Mouse (Mus musculus): ENCODE measurements around the gene Rara.
"Not testable (repeated sequence)": the region's sequence is repeated elsewhere in the genome, so short reads cannot be mapped to it uniquely, and the experiment has no call there.

The Rara gene

DNA sequence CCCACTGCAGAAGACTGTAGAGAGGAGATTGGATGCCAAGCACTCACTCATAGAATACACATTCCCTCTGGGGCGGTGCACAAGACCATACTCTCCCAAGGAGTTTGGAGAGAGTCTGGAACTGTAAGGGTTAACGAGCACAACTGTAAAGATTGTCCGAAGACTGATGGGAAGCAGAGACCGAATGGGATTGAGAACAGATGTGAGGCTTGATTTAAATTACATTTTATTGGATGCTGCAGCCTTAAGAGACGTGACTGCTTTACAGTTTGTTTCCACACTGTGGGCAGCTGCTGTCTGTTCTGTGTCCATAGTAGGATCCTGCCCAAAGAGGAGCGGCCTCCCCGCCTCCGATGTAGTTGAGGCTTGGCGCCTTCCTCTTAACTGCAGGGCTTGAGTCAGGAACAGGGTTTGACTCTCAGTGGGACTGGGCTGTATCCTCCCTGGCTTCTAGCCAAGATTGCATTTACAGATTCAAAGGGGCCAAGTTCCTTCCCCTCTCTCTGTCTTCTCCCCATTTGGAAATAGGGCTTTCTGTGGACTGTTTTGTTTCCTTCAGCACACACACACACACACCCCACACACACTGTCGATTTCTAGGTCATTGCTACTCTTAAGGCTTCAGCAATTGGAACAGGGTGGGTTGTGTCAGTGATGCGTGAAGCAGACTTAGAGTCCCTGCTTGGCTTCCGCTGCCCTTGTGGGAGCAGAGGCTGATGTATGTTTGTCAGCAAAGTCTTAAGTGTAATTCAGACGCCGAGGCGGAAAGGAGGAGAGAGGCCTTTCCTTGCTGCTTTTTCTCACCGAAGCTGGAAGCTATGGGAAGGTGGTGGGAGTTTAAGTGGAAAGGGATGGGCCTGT, 4.5 kb upstream of the Rara start:
- DNase-seq (ENCODE audit: low read depth): not testable (repeated sequence)

DNA sequence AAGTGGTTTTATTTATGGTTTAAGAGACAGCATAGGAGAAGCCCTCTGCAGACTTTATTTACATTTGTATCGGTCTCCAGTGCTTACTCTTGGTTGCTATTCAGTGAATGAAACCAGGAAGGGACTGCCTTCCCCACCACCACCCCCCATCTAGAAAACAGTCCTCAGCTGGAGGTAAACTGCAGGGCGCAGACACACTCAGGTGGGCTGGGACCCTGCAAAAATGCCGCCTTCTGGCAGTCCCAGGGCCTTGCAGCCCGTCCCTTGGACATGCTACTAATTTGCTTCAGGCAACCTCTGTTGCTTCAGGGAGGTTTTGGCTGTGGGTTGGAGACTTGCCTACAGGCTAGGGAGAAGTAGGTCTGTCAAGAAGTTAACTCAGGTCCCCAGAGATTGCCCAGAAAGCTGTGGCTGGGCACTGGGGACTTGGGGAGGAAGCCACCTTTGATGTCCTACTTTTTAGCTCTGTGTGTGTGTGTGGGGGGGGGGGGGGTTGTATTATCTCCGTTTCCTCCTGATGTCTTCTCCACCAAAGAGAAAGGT, 2.9 kb upstream of the Rara start:
- DNase-seq (ENCODE audit: low read depth): no peak

DNA sequence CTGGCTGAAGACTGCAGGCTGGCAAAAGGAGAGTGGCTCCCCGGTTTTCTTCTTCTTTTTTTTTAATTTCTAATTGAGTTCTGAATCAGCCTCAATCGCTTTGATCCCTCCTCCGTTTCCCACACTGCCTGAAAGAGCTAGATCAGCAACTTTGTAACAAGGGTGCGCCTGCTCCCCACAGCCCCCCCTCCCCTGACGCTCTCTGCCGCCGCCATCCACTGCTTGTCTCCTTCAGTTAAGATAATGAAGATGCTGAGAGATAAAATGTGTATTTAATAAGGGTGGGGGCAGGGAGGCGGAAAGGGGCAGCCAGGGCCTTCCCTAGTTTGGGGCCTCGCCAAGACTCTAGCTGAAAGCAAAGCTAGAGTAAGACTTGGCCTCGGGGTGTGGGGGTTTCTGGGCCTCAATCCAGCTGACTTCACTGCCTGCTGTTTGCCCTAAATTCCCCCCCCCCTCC, 2.3 kb upstream of the Rara start:
- no peak for DNase-seq (ENCODE audit: low read depth)

GRCm38 (mm10) chr11:98925868-98926311, 1.7 kb upstream of the Rara start:
- DNase-seq (ENCODE audit: low read depth): no peak

GRCm38 (mm10) chr11:98926553-98926952, 1.1 kb upstream of the Rara start:
- no peak for DNase-seq (ENCODE audit: low read depth)

DNA sequence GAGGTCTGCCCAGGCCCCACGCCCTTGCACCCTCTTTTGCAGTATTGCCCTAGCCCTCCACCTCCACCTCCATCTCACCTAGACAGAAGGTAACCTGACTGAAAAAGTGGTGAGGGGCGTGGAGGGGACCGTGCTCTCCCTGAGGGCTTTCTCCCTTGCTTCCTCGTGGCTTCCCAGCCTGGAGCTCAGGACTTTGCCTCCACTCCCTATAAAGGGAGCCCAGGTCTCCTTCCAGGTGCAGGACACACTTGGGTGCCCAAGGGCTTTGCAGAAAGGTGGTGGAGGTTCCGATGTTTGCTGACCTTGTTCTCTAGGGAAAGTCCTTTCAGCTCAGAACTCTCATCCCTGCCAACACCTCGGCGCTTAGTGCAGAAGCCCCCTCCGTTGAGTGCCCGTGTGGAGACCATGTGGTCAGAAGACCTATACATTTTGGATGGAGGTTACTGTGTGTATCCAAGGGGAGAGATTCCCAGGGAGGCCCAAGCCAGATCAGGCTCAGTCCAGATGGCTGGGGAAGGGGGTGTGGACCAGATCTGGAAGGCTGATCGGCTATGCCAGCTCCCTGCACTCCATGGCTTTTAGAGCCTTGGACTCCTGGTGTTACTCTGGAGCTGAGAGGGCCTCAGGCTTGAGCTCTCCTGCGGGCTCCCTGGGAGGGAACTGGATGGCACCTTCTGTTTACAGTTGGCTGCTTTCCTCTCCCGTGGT, 722 bp downstream of the Rara start:
- DNase-seq (ENCODE audit: low read depth): no peak

DNA sequence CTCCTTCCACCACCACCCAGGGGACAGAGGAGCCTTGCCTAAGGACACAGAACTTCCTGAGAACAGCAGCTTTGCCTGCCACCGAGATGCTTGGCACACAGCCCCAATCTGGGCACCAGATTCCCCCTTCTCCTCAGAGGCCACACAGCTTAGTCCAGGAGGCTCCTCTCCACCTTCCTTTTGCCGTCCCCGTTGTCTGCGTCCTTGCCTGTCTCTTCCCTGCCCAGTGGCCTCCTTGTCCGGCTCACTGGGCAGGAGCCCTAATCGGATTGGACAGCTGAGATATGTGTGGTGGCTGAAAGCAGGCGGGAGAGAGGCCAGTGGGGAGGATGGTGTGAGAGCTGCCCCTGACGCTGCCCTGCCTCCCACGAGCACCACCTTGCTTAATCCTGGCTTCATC, 1.9 kb downstream of the Rara start:
- no peak for DNase-seq (ENCODE audit: low read depth)

GRCm38 (mm10) chr11:98930127-98930601, 2.5 kb downstream of the Rara start:
- no peak for DNase-seq (ENCODE audit: low read depth)

DNA sequence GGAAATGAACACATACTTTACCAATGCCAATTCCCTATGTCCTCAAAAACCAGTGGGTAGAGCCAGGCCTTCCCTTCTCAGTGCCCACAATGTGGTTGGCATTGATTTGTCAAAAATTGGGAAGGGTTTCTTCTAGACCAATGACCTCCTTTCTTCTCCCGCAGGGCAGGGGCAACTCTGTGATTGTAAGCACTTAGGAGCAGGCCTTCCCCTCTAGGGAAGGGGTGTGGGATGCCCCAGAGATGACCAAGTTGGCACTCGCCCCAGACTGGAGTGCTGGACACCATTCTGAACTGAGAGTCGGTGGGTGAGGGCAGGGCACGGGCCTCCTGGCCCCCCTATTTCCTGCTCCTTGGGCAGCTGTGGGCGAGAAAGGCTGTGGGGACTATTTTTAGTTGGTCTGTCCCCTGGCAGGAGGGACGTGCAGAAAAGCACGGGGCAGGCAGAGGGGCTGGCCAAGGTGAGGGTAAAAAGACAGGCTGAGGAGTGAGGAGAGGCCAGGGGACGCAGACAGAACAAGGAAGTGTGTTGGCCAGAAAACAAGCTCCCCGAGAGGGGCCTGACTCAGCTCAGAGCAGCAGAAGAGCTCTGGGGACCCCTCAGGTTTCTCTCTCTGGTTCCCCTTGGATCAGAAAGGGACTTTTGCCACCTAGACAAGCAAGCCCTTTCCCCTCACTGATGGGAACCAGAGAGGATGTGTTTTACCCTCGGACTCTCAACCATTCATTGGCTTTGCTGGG, 3.3 kb downstream of the Rara start:
- DNase-seq (ENCODE audit: low read depth): no peak

DNA sequence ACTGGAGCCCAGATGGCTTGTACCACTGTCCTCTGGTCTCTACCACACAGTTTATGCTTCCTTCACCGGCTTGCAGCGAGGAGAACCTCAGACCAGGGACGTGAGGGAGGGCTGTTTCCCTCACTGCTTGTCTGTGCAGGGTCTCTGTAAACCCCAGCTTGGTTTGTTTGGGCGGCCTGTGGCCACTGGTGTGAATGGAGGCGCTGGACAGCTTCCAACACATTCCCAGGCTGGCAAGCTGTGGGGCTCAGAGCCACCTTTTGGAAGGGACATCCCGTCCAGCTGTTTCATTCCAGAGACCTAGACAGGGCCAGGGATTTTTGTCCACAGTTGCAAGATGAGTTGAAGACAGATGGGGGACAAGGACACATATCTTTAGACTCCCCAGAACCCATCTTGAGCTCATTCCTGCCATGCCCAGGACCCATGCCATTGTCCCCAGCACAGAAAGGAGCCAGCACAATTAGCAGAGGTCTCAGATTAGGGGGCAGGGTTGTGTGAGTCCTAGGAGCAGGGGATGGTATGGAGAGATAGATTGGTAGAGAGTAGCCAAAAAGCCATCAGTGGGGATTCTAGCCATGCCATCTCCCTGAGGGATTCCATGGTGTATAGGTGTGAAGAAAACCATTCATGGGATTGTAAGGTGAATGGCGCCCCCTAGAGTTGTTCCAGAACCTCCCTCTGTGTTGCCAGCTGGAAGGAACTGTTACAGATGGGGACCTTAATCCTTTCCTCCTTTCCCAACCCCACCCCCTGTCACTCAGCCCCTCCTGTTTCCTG, 4.1 kb downstream of the Rara start:
- DNase-seq (ENCODE audit: low read depth): no peak

GRCm38 (mm10) chr11:98932293-98933091, 4.9 kb downstream of the Rara start:
- DNase-seq (ENCODE audit: low read depth): no peak

GRCm38 (mm10) chr11:98933151-98933550, 5.5 kb downstream of the Rara start:
- no peak for DNase-seq (ENCODE audit: low read depth)

DNA sequence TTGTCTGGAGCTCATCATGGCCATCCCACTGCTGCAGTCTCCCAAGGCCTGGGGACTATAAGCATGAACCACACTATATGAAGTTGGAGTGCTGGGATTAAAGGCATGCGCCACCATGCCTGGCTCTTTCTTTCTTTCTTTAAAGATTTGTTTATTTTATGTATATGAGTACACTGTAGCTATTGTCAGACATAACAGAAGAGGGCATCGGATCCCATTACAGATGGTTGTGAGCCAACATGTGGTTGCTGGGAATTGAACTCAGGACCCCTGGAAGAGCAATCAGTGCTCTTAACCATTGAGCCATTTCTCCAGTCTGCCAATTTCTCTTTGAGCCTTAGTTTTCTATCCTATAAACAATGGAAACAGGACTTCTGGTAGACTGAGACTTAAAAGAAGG, 6.2 kb downstream of the Rara start:
- DNase-seq (ENCODE audit: low read depth): not testable (repeated sequence)

GRCm38 (mm10) chr11:98934367-98934766, 6.7 kb downstream of the Rara start:
- DNase-seq (ENCODE audit: low read depth): no peak

- no peak for DNase-seq (ENCODE audit: low read depth)
These were observed 7.5 kb downstream of the Rara start for GRCm38 (mm10) chr11:98935123-98935522.

DNA sequence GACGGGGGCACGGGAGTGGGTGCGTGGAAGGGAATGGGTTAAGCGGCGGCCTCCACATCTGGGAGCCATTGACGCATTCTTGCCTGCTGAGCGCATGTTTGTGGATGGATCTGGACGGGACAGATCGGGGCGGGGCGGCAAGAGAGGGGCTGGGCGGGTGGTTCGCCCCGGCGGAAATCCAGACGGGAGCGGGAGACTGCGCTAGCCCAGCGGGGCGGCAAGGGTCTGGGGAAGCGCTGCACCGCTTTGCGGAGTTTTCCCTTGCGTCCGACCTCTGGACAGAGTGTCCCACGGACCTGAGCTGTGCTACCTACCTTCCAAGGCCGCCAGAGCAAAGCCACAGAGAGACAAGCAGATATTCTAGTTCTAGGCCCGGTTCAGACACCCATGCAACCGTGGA, 8.6 kb downstream of the Rara start:
- no peak for DNase-seq (ENCODE audit: low read depth)

- DNase-seq (ENCODE audit: low read depth): no peak
These were observed 9.2 kb downstream of the Rara start for GRCm38 (mm10) chr11:98936606-98937409.

- peak; percentile 70 for DNase-seq (ENCODE audit: low read depth)
These were observed 9.8 kb downstream of the Rara start for GRCm38 (mm10) chr11:98937410-98937913.

- DNase-seq (ENCODE audit: low read depth): no peak
These were observed 10.5 kb downstream of the Rara start for GRCm38 (mm10) chr11:98937914-98938694.

Data from c-Kit-positive CD71-positive TER-119-negative erythroid progenitor cells, embryonic 14.5 days (primary cell).